Mouse (Mus musculus): ENCODE data around the gene Cdkal1.

DNA sequence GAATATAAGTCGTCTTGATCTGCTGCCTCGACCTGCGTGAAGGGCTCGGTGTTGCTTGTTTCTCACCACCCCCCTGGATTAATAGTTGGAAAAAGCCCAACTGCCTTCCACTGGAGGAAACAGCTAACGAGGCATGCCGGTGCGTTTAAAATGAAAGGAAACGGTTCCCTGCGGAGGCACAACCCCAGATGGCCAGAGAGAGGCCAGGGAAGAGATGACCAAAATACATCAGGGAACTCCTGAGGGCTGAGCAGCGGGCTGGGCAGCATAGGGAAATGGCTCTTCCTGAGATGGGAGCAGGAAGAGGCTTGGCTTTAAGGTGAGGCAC lies 499.4 kb downstream of the Cdkal1 start:
- TF ChIP-seq CTCF (IDR thresholded peaks at IDR 0.05; ENCODE audit: extremely low read depth, insufficient read depth, insufficient read length, insufficient replicate concordance), result no peak
- TF ChIP-seq POLR2A (IDR thresholded peaks at IDR 0.05; ENCODE audit: low read depth, low read length), result no peak
